Mouse (Mus musculus): Measurements from ENCODE around the gene Desi2. TPM values are rescaled to one million over a fixed set of nuclear protein-coding genes. Genes with fewer than 3 reads are reported as not detected.
"Not testable (repeated sequence)": the region's sequence is repeated elsewhere in the genome, so short reads cannot be mapped to it uniquely, and the experiment has no call there.

Gene Desi2
- polyA plus RNA-seq, 1 experiment, result 11.4 TPM

- TF ChIP-seq CEBPB (IDR thresholded peaks at IDR 0.05; ENCODE audit: insufficient read depth, poor library complexity, severe bottlenecking) (no peak), TCF3 (IDR thresholded peaks at IDR 0.05; ENCODE audit: insufficient read length, low read depth) (no peak), POLR2AphosphoS2 (IDR thresholded peaks at IDR 0.05; ENCODE audit: insufficient read length, low read depth) (no peak), E2F4 (IDR thresholded peaks at IDR 0.05; ENCODE audit: insufficient read depth) (no peak), POLR2A (IDR thresholded peaks at IDR 0.05; ENCODE audit: insufficient read length, low read depth) (no peak), MYOG (IDR thresholded peaks at IDR 0.05; ENCODE audit: control insufficient read depth in 1 of 3, insufficient read depth in 1 of 3, insufficient read length in 2 of 3, low read depth in 2 of 3) (no peak), SRF (IDR thresholded peaks at IDR 0.05; ENCODE audit: control insufficient read depth, insufficient read length, low read depth) (no peak)
- Histone ChIP-seq H3ac (ENCODE audit: control insufficient read depth, insufficient read length) (no peak overlapping the region), H3K4me3 (no peak overlapping the region), H3K27me3 (ENCODE audit: control insufficient read depth, insufficient read depth, insufficient read length) (no peaks in the 10 kb centered on the region), H3K4me2 (ENCODE audit: low read depth) (no peak overlapping the region), H3K36me3 (ENCODE audit: control insufficient read depth, insufficient read depth) (peaks cover 26% of the 10 kb centered on the region), H3K79me2 (ENCODE audit: control insufficient read depth, insufficient read depth) (no peaks in the 10 kb centered on the region)
Observed at GRCm38 (mm10) chr1:178254598-178254997, 67.4 kb downstream of the Desi2 start.

- TF ChIP-seq POLR2AphosphoS2 (IDR thresholded peaks at IDR 0.05; ENCODE audit: insufficient read length, low read depth) (no peak), TCF3 (IDR thresholded peaks at IDR 0.05; ENCODE audit: insufficient read length, low read depth) (no peak), E2F4 (IDR thresholded peaks at IDR 0.05; ENCODE audit: insufficient read depth) (no peak), CEBPB (IDR thresholded peaks at IDR 0.05; ENCODE audit: insufficient read depth, poor library complexity, severe bottlenecking) (no peak), TCF12 (IDR thresholded peaks at IDR 0.05; ENCODE audit: insufficient read depth, poor library complexity, severe bottlenecking) (no peak), USF1 (IDR thresholded peaks at IDR 0.05; ENCODE audit: low read depth) (no peak), REST (IDR thresholded peaks at IDR 0.05; ENCODE audit: insufficient read depth, insufficient read length) (no peak), POLR2A (IDR thresholded peaks at IDR 0.05; ENCODE audit: insufficient read length, low read depth) (no peak), MAX (IDR thresholded peaks at IDR 0.05; ENCODE audit: low read depth) (no peak), MYOG (IDR thresholded peaks at IDR 0.05; ENCODE audit: control insufficient read depth in 1 of 3, insufficient read depth in 1 of 3, insufficient read length in 2 of 3, low read depth in 2 of 3) (no peak), SRF (IDR thresholded peaks at IDR 0.05; ENCODE audit: control insufficient read depth, insufficient read length, low read depth) (no peak)
- H3K4me2 ChIP-seq (ENCODE audit: low read depth), result no peak overlapping the region
- H3K27me3 ChIP-seq (ENCODE audit: control insufficient read depth, insufficient read depth, insufficient read length), result no peaks in the 10 kb centered on the region
- no peak overlapping the region for H3K4me3 ChIP-seq
- peaks cover 12% of the 10 kb centered on the region for H3K36me3 ChIP-seq (ENCODE audit: control insufficient read depth, insufficient read depth)
- H3K79me2 ChIP-seq (ENCODE audit: control insufficient read depth, insufficient read depth), result no peaks in the 10 kb centered on the region
- no peak overlapping the region for H3ac ChIP-seq (ENCODE audit: control insufficient read depth, insufficient read length)
Observed at GRCm38 (mm10) chr1:178256351-178256750, 69.1 kb downstream of the Desi2 start.

GRCm38 (mm10) chr1:178258821-178259220, 71.6 kb downstream of the Desi2 start:
- no peak overlapping the region for H3ac ChIP-seq (ENCODE audit: control insufficient read depth, insufficient read length)
- H3K4me2 ChIP-seq (ENCODE audit: low read depth), result no peak overlapping the region
- H3K36me3 ChIP-seq (ENCODE audit: control insufficient read depth, insufficient read depth), result peaks cover 4% of the 10 kb centered on the region
- no peaks in the 10 kb centered on the region for H3K27me3 ChIP-seq (ENCODE audit: control insufficient read depth, insufficient read depth, insufficient read length)
- TF ChIP-seq SRF (IDR thresholded peaks at IDR 0.05; ENCODE audit: control insufficient read depth, insufficient read length, low read depth) (no peak), POLR2AphosphoS2 (IDR thresholded peaks at IDR 0.05; ENCODE audit: insufficient read length, low read depth) (no peak), TCF3 (IDR thresholded peaks at IDR 0.05; ENCODE audit: insufficient read length, low read depth) (no peak), E2F4 (IDR thresholded peaks at IDR 0.05; ENCODE audit: insufficient read depth) (no peak), REST (IDR thresholded peaks at IDR 0.05; ENCODE audit: insufficient read depth, insufficient read length) (no peak), MYOG (IDR thresholded peaks at IDR 0.05; ENCODE audit: control insufficient read depth in 1 of 3, insufficient read depth in 1 of 3, insufficient read length in 2 of 3, low read depth in 2 of 3) (no peak), MAX (IDR thresholded peaks at IDR 0.05; ENCODE audit: low read depth) (no peak)
- H3K4me3 ChIP-seq, result no peak overlapping the region
- no peaks in the 10 kb centered on the region for H3K79me2 ChIP-seq (ENCODE audit: control insufficient read depth, insufficient read depth)

- not testable (repeated sequence) for H3K79me2 ChIP-seq (ENCODE audit: control insufficient read depth, insufficient read depth); H3K4me3 ChIP-seq; H3K27me3 ChIP-seq (ENCODE audit: control insufficient read depth, insufficient read depth, insufficient read length); H3K4me2 ChIP-seq (ENCODE audit: low read depth); H3ac ChIP-seq (ENCODE audit: control insufficient read depth, insufficient read length); H3K36me3 ChIP-seq (ENCODE audit: control insufficient read depth, insufficient read depth)
Observed at GRCm38 (mm10) chr1:178265381-178265780, 78.2 kb downstream of the Desi2 start.

- Histone ChIP-seq H3K79me2 (ENCODE audit: control insufficient read depth, insufficient read depth) (no peaks in the 10 kb centered on the region), H3ac (ENCODE audit: control insufficient read depth, insufficient read length) (no peak overlapping the region), H3K4me3 (no peak overlapping the region), H3K27me3 (ENCODE audit: control insufficient read depth, insufficient read depth, insufficient read length) (no peaks in the 10 kb centered on the region), H3K36me3 (ENCODE audit: control insufficient read depth, insufficient read depth) (no peaks in the 10 kb centered on the region), H3K4me2 (ENCODE audit: low read depth) (no peak overlapping the region)
- TF ChIP-seq MYOD1 (IDR thresholded peaks at IDR 0.05; ENCODE audit: control insufficient read depth in 1 of 3, insufficient read length in 2 of 3, low read depth in 2 of 3) (no peak), SRF (IDR thresholded peaks at IDR 0.05; ENCODE audit: control insufficient read depth, insufficient read length, low read depth) (no peak)
Observed at GRCm38 (mm10) chr1:178270635-178271034, 83.4 kb downstream of the Desi2 start.

GRCm38 (mm10) chr1:178275174-178275730, 88.0 kb downstream of the Desi2 start:
- TF ChIP-seq USF1 (IDR thresholded peaks at IDR 0.05; ENCODE audit: low read depth), result no peak
- Histone ChIP-seq H3K4me2 (ENCODE audit: low read depth) (no peak overlapping the region), H3K4me3 (no peak overlapping the region), H3K27me3 (ENCODE audit: control insufficient read depth, insufficient read depth, insufficient read length) (no peaks in the 10 kb centered on the region), H3ac (ENCODE audit: control insufficient read depth, insufficient read length) (no peak overlapping the region), H3K36me3 (ENCODE audit: control insufficient read depth, insufficient read depth) (no peaks in the 10 kb centered on the region), H3K79me2 (ENCODE audit: control insufficient read depth, insufficient read depth) (no peaks in the 10 kb centered on the region)
